Mouse (Mus musculus) forebrain, embryonic 12.5 days (tissue): ENCODE data around the gene Armcx3. TPM values are rescaled to one million over a fixed set of nuclear protein-coding genes. Genes with fewer than 3 reads are reported as not detected.
A peak's percentile ranks its signal among the peaks of the same experiment; 100 is the strongest.
"Not testable (repeated sequence)": the region's sequence is repeated elsewhere in the genome, so short reads cannot be mapped to it uniquely, and the experiment has no call there.

ENCODE experiments used
- ATAC-seq: fragments of 200-750 bp; cut with Nextera tagmentation; 2 replicates; pipeline ENCODE4 v1.8.0; 2017; ENCODE audit warnings: moderate TSS enrichment; ENCODE audit not compliant: low FRiP score
- H3K27ac ChIP-seq: fragments of 300-500 bp; sonication (generic); 2 replicates; pipeline ENCODE4 v1.5.1; 2016; ENCODE audit warnings: mild to moderate bottlenecking
- H3K27me3 ChIP-seq: fragments of 300-500 bp; sonication (generic); 2 replicates; pipeline ENCODE4 v1.6.1; 2016; ENCODE audit warnings: mild to moderate bottlenecking
- H3K36me3 ChIP-seq: fragments of 300-500 bp; sonication (generic); replicated peaks from 2 replicates; pipeline ENCODE4 v1.6.1; 2016; ENCODE audit warnings: mild to moderate bottlenecking
- H3K4me1 ChIP-seq: fragments of 300-500 bp; sonication (generic); 2 replicates; pipeline ENCODE4 v1.6.1; 2016
- H3K4me2 ChIP-seq: fragments of 300-500 bp; sonication (generic); 2 replicates; pipeline ENCODE4 v1.6.1; 2016; ENCODE audit warnings: mild to moderate bottlenecking, moderate library complexity
- H3K4me3 ChIP-seq: fragments of 300-500 bp; sonication (generic); replicated peaks from 2 replicates; pipeline ENCODE4 v1.5.1; 2016; ENCODE audit warnings: mild to moderate bottlenecking
- H3K9ac ChIP-seq: fragments of 300-500 bp; sonication (generic); 2 replicates; pipeline ENCODE4 v1.6.1; 2016; ENCODE audit warnings: mild to moderate bottlenecking
- H3K9me3 ChIP-seq: fragments of 300-500 bp; sonication (generic); 2 replicates; pipeline ENCODE4 v1.6.1; 2016
- WGBS: fragments of 180-500 bp; shearing (Covaris S2); methylation state at CpG from one replicate; pipeline ENCODE4 v1.1.7; 2016; 5-methylcytosine and 5-hydroxymethylcytosine counted together
- microRNA-seq: library from miRNA; unstranded; fragments of <30 nt; microRNA quantifications from one replicate; pipeline ENCODE4, GENCODE M21; 2017
- polyA plus RNA-seq: library from polyadenylated mRNA; unstranded; fragments of >200 nt; fragmentation: Nextera tagmentation; extraction: Ambion mirVana; gene quantifications from 2 replicates; pipeline ENCODE4 v1.2.1, GENCODE M21; 2016

Armcx3 gene
- polyA plus RNA-seq, 1 experiment from 2014 or later: 72.7 TPM

DNA sequence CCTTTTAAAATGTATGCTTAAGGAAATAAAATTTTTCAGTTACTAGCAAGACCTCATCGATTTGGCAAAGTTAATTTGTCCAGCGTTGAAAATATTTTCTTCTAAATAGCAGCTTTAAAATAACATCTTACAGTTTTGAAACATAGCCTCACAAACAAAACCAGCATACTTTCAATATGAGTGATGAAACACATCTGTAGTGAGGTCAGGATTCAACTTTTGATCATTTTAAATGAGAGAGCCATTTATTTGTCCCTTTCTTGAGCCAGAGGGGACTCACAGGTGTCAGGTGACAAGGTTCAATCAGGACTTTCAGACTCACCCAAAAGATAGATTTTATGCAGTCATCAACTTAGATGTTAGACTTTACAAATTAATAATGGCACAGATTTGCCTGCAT is 4.5 kb upstream of the Armcx3 start:
- Histone ChIP-seq H3K9me3 (no peaks in the 10 kb centered on the region), H3K27me3 (peaks cover 21% of the 10 kb centered on the region; the same call in 1 of the 2 replicates), H3K4me2 (no peak overlapping the region), H3K4me1 (peaks cover 3% of the 10 kb centered on the region; the same call in 1 of the 2 replicates), H3K9ac (no peak overlapping the region), H3K36me3 (no peaks in the 10 kb centered on the region), H3K4me3 (no peak overlapping the region), H3K27ac (no peak overlapping the region)
- WGBS: 64% methylated on average over 2 of the region's 2 CpGs
- ATAC-seq: no peak

DNA sequence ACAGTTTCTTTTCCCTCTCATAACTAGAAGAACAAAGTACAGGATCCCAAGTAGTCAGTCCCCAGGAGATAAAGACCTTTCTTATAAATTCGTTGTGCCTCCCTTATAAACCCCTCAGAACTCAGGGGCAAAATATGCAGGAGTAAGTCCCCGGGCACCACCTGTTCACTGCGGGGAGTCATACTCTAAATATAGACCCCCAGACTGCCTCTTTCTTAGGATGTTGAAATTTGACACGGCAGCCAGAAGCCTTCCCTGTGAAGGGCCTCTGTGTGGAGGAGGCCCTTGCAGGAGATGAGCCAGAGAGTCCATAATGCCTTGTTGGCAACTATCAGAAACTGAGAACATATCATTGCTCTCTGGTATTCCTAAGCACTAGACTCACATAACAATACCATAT is 3.8 kb upstream of the Armcx3 start:
- H3K4me3 ChIP-seq: no peak overlapping the region
- H3K9ac ChIP-seq: no peak overlapping the region
- no peaks in the 10 kb centered on the region for H3K9me3 ChIP-seq
- no peak overlapping the region for H3K27ac ChIP-seq
- WGBS: 32% methylated on average over 4 of the region's 4 CpGs
- ATAC-seq: no peak
- no peaks in the 10 kb centered on the region for H3K36me3 ChIP-seq
- peaks cover 4% of the 10 kb centered on the region; the same call in 1 of the 2 replicates for H3K4me1 ChIP-seq
- peaks cover 21% of the 10 kb centered on the region; the same call in 1 of the 2 replicates for H3K27me3 ChIP-seq
- no peak overlapping the region for H3K4me2 ChIP-seq

DNA sequence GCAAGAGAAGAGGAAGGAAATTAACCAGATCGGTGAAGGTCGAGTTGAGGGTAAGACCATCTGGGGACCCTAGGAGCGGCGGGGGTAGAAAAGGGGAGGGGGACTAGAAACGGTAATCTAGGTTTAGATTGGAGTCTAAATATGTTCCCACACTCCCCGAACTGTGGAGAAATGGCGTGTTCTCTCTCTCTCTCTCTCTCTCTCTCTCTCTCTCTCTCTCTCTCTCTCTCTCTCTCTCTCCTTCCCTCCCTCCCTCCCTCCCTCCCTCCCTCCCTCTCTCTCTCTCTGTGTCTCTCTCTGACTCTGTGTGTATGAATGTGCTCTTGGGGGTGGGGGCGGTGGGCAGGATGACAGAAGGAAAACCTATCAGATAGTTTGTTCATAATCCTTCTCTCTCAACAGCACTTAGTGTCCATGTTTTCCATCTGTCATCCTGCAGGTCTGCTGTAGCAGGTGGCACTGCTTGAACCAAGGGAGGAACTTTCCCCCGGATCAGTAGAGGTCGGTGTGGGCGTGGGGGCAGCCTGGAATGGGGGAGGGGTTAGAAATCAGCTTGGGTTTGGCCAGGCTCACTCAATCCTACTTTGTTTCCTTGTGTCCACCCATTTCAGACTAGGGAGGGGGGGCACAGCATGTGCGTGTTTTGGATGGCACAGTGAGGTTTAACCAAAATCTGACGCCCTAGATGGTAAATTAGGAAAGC is 1.0 kb downstream of the Armcx3 start:
- Histone ChIP-seq H3K4me2 (peak overlapping the region; percentile 52), H3K9me3 (no peaks in the 10 kb centered on the region), H3K36me3 (no peaks in the 10 kb centered on the region), H3K4me3 (peak overlapping the region; percentile 58), H3K4me1 (peaks cover 7% of the 10 kb centered on the region; the same call in 1 of the 2 replicates), H3K9ac (peak overlapping the region; percentile 69), H3K27ac (no peak overlapping the region), H3K27me3 (0 out of 2 replicates have a peak, but pooled peaks cover 12% of the 10 kb centered on the region)
- peak; percentile 39 for ATAC-seq
- WGBS: 32% methylated on average over 11 of the region's 13 CpGs

DNA sequence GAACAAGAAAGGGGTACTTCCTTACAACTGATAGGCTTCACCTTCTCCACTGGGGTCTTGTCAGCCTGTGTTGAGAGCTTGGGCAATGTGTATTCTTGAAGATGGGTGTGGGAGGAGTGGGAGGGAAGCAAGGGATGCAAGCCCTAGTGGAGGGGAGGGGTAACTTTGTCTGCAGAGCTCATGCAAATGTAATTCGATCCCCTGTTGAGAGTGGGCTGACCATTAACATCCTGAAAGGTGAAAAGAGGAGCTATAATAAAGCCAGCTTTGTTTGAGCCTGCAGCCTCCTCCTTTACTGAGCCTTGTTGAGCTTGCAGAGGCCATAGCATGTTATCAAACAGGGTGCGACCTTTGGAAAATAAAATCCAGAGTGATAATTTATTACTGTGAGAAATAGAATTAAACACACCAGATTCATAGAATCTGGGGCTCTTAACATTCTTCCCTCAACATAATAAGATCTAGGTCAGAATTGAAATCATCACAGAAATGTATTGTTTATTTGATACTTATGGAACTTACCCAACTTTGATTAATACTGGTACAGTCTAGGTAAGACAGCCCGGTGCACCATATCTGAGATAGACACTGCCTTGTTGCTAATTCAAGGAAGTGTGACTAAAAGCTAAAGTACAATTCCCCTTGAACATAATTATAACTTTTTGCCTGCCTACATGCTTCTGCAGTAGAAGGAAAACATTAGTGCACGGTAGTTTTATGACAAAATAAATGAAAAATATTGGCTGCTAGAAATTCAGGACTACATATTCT is 7.2 kb downstream of the Armcx3 start:
- not testable (repeated sequence) for ATAC-seq, H3K27ac ChIP-seq, H3K4me1 ChIP-seq, H3K4me2 ChIP-seq, H3K9me3 ChIP-seq, H3K27me3 ChIP-seq, H3K9ac ChIP-seq, H3K4me3 ChIP-seq, H3K36me3 ChIP-seq
- WGBS: 40% methylated on average over 4 of the region's 4 CpGs

DNA sequence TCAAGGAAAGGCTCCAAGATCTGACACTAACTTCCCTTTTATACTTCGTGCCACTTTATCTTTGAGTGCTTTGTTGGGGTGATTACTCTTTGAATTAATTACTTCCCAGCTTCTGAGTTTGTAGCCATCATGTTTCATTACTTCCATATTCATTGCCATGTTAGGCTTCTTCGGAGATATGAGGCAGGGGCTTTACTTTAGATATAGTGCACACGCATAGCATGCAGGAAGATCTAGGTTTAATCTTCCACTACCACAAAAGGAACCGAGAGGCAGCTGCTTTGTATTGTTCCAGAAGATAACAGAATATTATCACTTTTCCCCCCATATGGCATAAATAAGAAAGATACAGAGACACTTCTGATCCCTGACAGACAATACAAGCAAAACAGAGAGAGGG is 31.3 kb downstream of the Armcx3 start:
- Histone ChIP-seq H3K9me3 (no peaks in the 10 kb centered on the region), H3K27me3 (peaks cover 5% of the 10 kb centered on the region), H3K27ac (no peak overlapping the region), H3K9ac (no peak overlapping the region), H3K4me1 (no peaks in the 10 kb centered on the region), H3K4me2 (no peak overlapping the region), H3K36me3 (no peaks in the 10 kb centered on the region), H3K4me3 (no peak overlapping the region)
- 79% methylated on average over 4 of the region's 4 CpGs for WGBS
- no peak for ATAC-seq

DNA sequence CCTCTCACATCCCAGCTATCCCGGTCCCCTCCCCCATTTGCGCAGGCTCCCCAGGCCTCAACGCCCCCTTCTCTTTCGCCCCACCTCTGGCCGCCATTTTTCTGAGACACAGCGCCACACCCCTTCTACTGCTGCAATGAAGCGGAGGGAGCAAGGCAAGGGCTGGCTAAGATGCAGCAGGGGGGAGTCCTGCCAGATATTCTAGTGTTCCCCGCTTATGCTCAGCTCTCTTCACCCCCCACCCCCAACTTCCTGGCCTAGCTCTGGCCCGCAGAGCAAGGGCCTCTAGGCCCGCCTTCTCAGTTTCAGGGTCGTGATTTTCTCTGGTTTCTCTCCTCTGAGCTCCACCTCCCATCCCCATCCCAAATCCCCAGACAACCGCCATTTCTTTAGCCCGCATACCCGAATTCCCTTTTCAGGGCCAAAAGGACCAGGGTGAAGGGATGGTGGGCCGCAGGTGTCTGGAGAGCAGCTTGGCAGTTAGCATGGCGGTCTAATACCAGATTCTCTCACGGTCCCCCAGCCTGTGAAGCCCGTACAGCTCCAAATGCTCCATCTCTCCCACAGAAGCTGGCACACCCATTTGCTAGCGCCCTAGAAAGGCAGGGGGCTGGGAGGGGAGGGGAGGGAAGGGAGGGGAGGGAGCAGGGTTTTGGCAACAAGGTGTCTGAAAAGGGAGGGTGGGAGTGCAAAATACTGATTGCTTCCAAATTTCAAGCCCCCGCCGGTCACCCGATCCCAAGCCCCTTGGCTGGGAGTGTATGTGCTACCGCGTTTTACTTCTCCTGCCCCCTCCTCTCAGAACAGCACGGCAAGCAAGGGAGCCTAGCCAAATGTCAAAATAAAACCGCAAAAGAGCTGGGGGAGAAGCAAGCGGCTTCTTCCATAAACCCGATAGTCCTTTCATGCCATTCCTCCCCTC is 51.7 kb downstream of the Armcx3 start:
- Histone ChIP-seq H3K27ac (peak overlapping the region; percentile 83), H3K27me3 (peaks cover 47% of the 10 kb centered on the region), H3K9ac (peak overlapping the region; percentile 66), H3K4me2 (peak overlapping the region; percentile 54), H3K4me3 (peak overlapping the region; percentile 60), H3K4me1 (0 out of 2 replicates have a peak, but pooled peaks cover 6% of the 10 kb centered on the region), H3K36me3 (peaks cover 20% of the 10 kb centered on the region), H3K9me3 (no peaks in the 10 kb centered on the region)
- ATAC-seq: peak; percentile 84
- 15% methylated on average over 28 of the region's 28 CpGs for WGBS

DNA sequence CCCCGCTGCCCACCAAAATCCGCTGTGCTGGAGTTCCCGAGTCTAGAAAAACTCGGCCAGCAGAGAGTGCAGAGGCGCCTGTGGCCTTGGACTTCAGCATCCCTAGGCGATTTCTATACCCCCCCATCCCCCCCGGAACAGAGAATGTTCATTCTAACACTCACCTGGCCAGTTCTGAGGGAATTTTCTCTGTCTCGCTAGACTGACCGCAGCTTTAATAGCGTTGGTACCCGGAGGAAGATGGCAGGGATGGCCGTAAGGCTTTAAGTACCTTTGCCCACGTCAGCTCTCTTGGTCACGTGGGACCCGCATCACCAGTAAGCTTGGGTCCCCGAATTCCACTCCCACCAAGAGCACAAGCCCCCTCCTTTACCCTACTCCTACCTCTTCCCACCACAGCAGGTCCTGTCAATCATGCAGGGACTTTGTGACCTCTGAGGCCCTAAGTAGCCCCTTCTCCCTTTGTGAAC is 52.4 kb downstream of the Armcx3 start, which contains the start of gene Armcx2:
Gene Armcx2, minus strand, starts transcription at position 467 of the 470 bp plus-strand sequence.
- 15% methylated on average over 16 of the region's 16 CpGs for WGBS
- H3K4me1 ChIP-seq: 0 out of 2 replicates have a peak, but pooled peaks cover 6% of the 10 kb centered on the region
- peak; percentile 92 for ATAC-seq

More for the DNA sequence above, 52.4 kb downstream of the Armcx3 start, which contains the start of gene Armcx2:
- Histone ChIP-seq H3K27me3 (peaks cover 47% of the 10 kb centered on the region), H3K4me3 (peak within 1 kb of the TSS; percentile 60), H3K36me3 (peaks cover 20% of the 10 kb centered on the region), H3K27ac (peak within 1 kb of the TSS; percentile 83), H3K9ac (peak within 1 kb of the TSS; percentile 66), H3K4me2 (peak within 1 kb of the TSS; percentile 54), H3K9me3 (no peaks in the 10 kb centered on the region)

Small RNAs within 50 kb of the gene (microRNA-seq; reads per million reads assigned to microRNA genes)
- gene Mir7093: not detected

Other genes starting within 250 kb of the Armcx3 start
- 60.6 and 62.7 TPM in 2 replicates for gene Timm8a1, start 214.7 kb upstream of the Armcx3 start, polyA plus RNA-seq
- gene Btk, start 173.0 kb upstream of the Armcx3 start, polyA plus RNA-seq: 0.57 and 0.87 TPM in 2 replicates
- gene Rpl36a, start 170.9 kb upstream of the Armcx3 start, polyA plus RNA-seq: 298 and 303 TPM in 2 replicates
- gene Gla, start 155.5 kb upstream of the Armcx3 start, polyA plus RNA-seq: 3.6 and 4.4 TPM in 2 replicates
- gene Hnrnph2, start 155.4 kb upstream of the Armcx3 start, polyA plus RNA-seq: 213 and 222 TPM in 2 replicates
- 10.2 and 10.8 TPM in 2 replicates for gene Armcx4, start 70.1 kb upstream of the Armcx3 start, polyA plus RNA-seq
- 61.8 and 64.7 TPM in 2 replicates for gene Armcx1, start 38.6 kb upstream of the Armcx3 start, polyA plus RNA-seq
- gene Armcx6, start 5.2 kb upstream of the Armcx3 start, polyA plus RNA-seq: 21.9 and 23.6 TPM in 2 replicates
- 72.8 and 77.5 TPM in 2 replicates for gene Armcx2, start 52.6 kb downstream of the Armcx3 start, polyA plus RNA-seq
- 0.28 and 0.62 TPM in 2 replicates for gene Nxf2, start 208.2 kb downstream of the Armcx3 start, polyA plus RNA-seq